Mouse (Mus musculus) limb, embryonic 11.5 days (tissue): ENCODE results near the gene Tbx3. TPM values are rescaled to one million over a fixed set of nuclear protein-coding genes. Genes with fewer than 3 reads are reported as not detected.

Experiments used
- ATAC-seq: fragments of 200-750 bp; cut with Nextera tagmentation; 2 replicates; pipeline ENCODE4 v1.8.0; 2017; ENCODE audit warnings: low read depth; ENCODE audit not compliant: insufficient number of reproducible peaks, low FRiP score, low TSS enrichment
- DNase-seq: peaks from one replicate; pipeline ENCODE4 v3.0.0-alpha.2; 2015; ENCODE audit warnings: low spot score
- H3K27ac ChIP-seq: fragments of 300-500 bp; sonication (generic); replicated peaks from 2 replicates; pipeline ENCODE4 v1.5.1; 2014; ENCODE audit warnings: low read depth, mild to moderate bottlenecking, low read length
- H3K27me3 ChIP-seq: fragments of 300-500 bp; sonication (generic); 2 replicates; pipeline ENCODE4 v1.6.1; 2014; ENCODE audit warnings: mild to moderate bottlenecking, low read length, mixed read lengths; ENCODE audit not compliant: control insufficient read depth, insufficient read depth
- H3K36me3 ChIP-seq: fragments of 300-500 bp; sonication (generic); 2 replicates; pipeline ENCODE4 v1.6.1; 2014; ENCODE audit warnings: mild to moderate bottlenecking, low read length, moderate library complexity, mixed read lengths; ENCODE audit not compliant: control insufficient read depth, insufficient read depth
- H3K4me1 ChIP-seq: fragments of 300-500 bp; sonication (generic); 2 replicates; pipeline ENCODE4 v1.6.1; 2014; ENCODE audit warnings: low read length, mixed read lengths; ENCODE audit not compliant: control insufficient read depth, insufficient read depth
- H3K4me2 ChIP-seq: fragments of 300-500 bp; sonication (generic); 2 replicates; pipeline ENCODE4 v1.6.1; 2014; ENCODE audit warnings: low read depth, mild to moderate bottlenecking, moderate library complexity; ENCODE audit not compliant: severe bottlenecking
- H3K4me3 ChIP-seq: fragments of 300-500 bp; sonication (generic); 2 replicates; pipeline ENCODE4 v1.5.1; 2014; ENCODE audit warnings: low read depth, low read length
- H3K9ac ChIP-seq: fragments of 300-500 bp; sonication (generic); 2 replicates; pipeline ENCODE4 v1.6.1; 2014; ENCODE audit warnings: mild to moderate bottlenecking, low read length
- H3K9me3 ChIP-seq: fragments of 300-500 bp; sonication (generic); 2 replicates; pipeline ENCODE4 v1.6.1; 2016; ENCODE audit warnings: low read length; ENCODE audit not compliant: control insufficient read depth
- WGBS: fragments of 180-500 bp; shearing (Covaris S2); extraction: QIAGEN DNeasy Blood & Tissue Kit; methylation state at CpG from one replicate; pipeline ENCODE4 v1.1.7; 2014; 5-methylcytosine and 5-hydroxymethylcytosine counted together
- polyA plus RNA-seq: library from polyadenylated mRNA; unstranded; fragments of >200 nt; fragmentation: Nextera tagmentation; extraction: Ambion mirVana; gene quantifications from 2 replicates; pipeline ENCODE4 v1.2.1, GENCODE M21; 2014

Gene Tbx3
- polyA plus RNA-seq, 1 experiment from 2014 or later = 42.6 TPM

DNA sequence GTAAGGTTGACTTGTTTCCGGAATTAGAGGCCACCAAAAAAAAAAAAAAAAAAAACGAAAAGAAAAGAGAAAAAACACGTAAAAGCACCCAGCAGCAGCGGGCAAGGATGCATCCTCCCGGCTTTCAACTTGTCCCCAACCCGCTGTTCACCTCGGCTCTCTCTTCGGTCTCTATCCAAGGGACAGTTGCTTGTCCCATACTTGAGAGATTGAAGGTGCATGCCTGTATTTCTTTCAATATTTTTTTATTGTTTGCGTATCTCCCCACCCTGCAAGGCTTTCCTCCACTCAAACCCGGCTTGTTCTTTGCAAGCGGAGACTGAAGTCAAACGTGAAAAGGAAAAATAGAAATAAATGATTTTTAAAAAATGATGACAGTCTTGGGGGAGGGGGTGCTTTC, 7.7 kb upstream of the Tbx3 start:
- Histone ChIP-seq H3K27me3 (peaks cover 89% of the 10 kb centered on the region), H3K4me2 (peak overlapping the region; percentile 10; the same call in 1 of the 2 replicates), H3K9ac (no peak overlapping the region), H3K36me3 (no peaks in the 10 kb centered on the region), H3K27ac (no peak overlapping the region), H3K4me3 (no peak overlapping the region), H3K9me3 (no peaks in the 10 kb centered on the region), H3K4me1 (peaks cover 7% of the 10 kb centered on the region; the same call in 1 of the 2 replicates)
- ATAC-seq (no peak), DNase-seq (peak; percentile 46)
- WGBS = 1% methylated on average over 12 of the region's 12 CpGs

DNA sequence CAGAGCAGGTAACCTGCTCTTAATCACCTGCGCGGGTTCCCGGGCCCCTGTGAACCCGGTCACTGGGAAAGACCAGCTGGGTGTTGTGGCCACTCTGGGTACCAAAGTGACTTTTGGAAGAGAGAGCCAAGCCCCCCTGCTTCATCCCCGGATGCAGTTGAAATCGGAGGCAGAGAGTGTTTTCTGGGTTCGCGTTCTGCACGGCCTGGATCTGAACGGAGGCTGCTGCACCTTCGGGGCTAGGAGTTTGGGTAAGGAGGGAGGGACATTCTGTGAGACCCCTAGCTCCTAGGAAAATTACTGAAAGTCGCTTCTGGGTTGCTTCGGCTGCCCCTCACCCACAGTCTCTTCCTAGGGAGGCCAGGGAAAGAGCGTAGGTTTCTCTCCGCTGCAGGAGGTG, 7.2 kb upstream of the Tbx3 start:
- Histone ChIP-seq H3K4me1 (peaks cover 11% of the 10 kb centered on the region), H3K9me3 (no peaks in the 10 kb centered on the region), H3K27me3 (peaks cover 88% of the 10 kb centered on the region), H3K36me3 (no peaks in the 10 kb centered on the region), H3K4me3 (no peak overlapping the region), H3K9ac (no peak overlapping the region), H3K4me2 (peak overlapping the region; percentile 24), H3K27ac (no peak overlapping the region)
- DNase-seq (peak; percentile 59), ATAC-seq (no peak)
- WGBS = 2% methylated on average over 15 of the region's 15 CpGs

DNA sequence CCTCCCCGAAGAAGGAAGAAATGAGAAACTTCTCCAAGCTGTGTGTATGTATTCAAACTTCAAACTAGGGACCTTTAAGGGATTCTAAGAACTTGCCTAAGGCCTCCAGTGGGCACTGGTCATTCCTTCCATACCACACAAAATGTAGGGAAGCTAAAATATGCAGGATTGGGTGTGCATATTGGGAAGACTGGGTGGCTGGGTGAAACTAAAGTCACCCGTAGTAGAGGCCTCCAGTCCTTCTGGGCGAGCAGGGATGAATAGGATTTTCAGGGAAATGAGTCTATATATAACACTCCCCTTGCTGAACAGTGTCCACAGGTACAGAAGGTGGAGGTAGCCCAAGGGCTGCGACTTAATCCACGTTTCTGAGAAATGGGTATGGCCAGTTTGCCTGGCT, 6.7 kb upstream of the Tbx3 start:
- Histone ChIP-seq H3K27ac (no peak overlapping the region), H3K4me3 (no peak overlapping the region), H3K9me3 (no peaks in the 10 kb centered on the region), H3K27me3 (peaks cover 88% of the 10 kb centered on the region), H3K4me1 (peaks cover 16% of the 10 kb centered on the region), H3K36me3 (no peaks in the 10 kb centered on the region), H3K9ac (no peak overlapping the region), H3K4me2 (no peak overlapping the region)
- peak; percentile 31 for DNase-seq
- ATAC-seq = no peak
- 20% methylated on average over 5 of the region's 5 CpGs for WGBS

GRCm38 (mm10) chr5:119665739-119666138, 4.7 kb upstream of the Tbx3 start:
- 17% methylated on average over 6 of the region's 6 CpGs for WGBS
- H3K9ac ChIP-seq = no peak overlapping the region
- no peak overlapping the region for H3K4me2 ChIP-seq

GRCm38 (mm10) chr5:119667356-119667940, 3.0 kb upstream of the Tbx3 start:
- Histone ChIP-seq H3K4me1 (peaks cover 26% of the 10 kb centered on the region), H3K9ac (peak overlapping the region; percentile 37), H3K27ac (no peak overlapping the region), H3K27me3 (peaks cover 78% of the 10 kb centered on the region), H3K4me2 (no peak overlapping the region; the same call in 1 of the 2 replicates), H3K36me3 (no peaks in the 10 kb centered on the region), H3K4me3 (no peak overlapping the region), H3K9me3 (no peaks in the 10 kb centered on the region)
- DNase-seq (peak; percentile 50), ATAC-seq (no peak)
- 7% methylated on average over 13 of the region's 13 CpGs for WGBS

More at GRCm38 (mm10) chr5:119665739-119666138, 4.7 kb upstream of the Tbx3 start:
- ATAC-seq (no peak), DNase-seq (no peak)
- Histone ChIP-seq H3K9me3 (no peaks in the 10 kb centered on the region), H3K4me1 (peaks cover 28% of the 10 kb centered on the region), H3K4me3 (no peak overlapping the region), H3K27me3 (peaks cover 83% of the 10 kb centered on the region), H3K27ac (no peak overlapping the region), H3K36me3 (no peaks in the 10 kb centered on the region)

- DNase-seq (peak; percentile 64), ATAC-seq (no peak)
- WGBS = under 1% methylated on average over 33 of the region's 34 CpGs
- no peaks in the 10 kb centered on the region for H3K36me3 ChIP-seq
- peak overlapping the region; percentile 66 for H3K4me3 ChIP-seq
- H3K4me2 ChIP-seq = peak overlapping the region; percentile 68
- H3K27me3 ChIP-seq = peaks cover 73% of the 10 kb centered on the region
- H3K9me3 ChIP-seq = no peaks in the 10 kb centered on the region
- H3K27ac ChIP-seq = peak overlapping the region; percentile 91
- H3K4me1 ChIP-seq = peaks cover 25% of the 10 kb centered on the region
- peak overlapping the region; percentile 53 for H3K9ac ChIP-seq
These were observed 2.1 kb upstream of the Tbx3 start for GRCm38 (mm10) chr5:119668191-119668912.

- H3K4me1 ChIP-seq = peaks cover 25% of the 10 kb centered on the region
- H3K36me3 ChIP-seq = no peaks in the 10 kb centered on the region
- peak overlapping the region; percentile 68 for H3K4me2 ChIP-seq
- no peaks in the 10 kb centered on the region for H3K9me3 ChIP-seq
- H3K9ac ChIP-seq = peak overlapping the region; percentile 53
- H3K27me3 ChIP-seq = peaks cover 67% of the 10 kb centered on the region
- peak overlapping the region; percentile 66 for H3K4me3 ChIP-seq
- 3% methylated on average over 14 of the region's 18 CpGs for WGBS
- peak overlapping the region; percentile 91 for H3K27ac ChIP-seq
- DNase-seq = peak; percentile 62
- no peak for ATAC-seq
These were observed 1.5 kb upstream of the Tbx3 start for GRCm38 (mm10) chr5:119668913-119669411.

GRCm38 (mm10) chr5:119669741-119670565, 516 bp upstream of the Tbx3 start:
- H3K27me3 ChIP-seq = peaks cover 65% of the 10 kb centered on the region
- H3K4me1 ChIP-seq = peaks cover 25% of the 10 kb centered on the region
- H3K4me3 ChIP-seq = peak overlapping the region; percentile 66
- H3K9me3 ChIP-seq = no peaks in the 10 kb centered on the region
- H3K4me2 ChIP-seq = peak overlapping the region; percentile 68
- peak overlapping the region; percentile 50 for H3K9ac ChIP-seq
- H3K36me3 ChIP-seq = no peaks in the 10 kb centered on the region
- DNase-seq (peak; percentile 66), ATAC-seq (0 out of 2 replicates have a peak, but pooled peaks have one; percentile 1)
- 1% methylated on average over 59 of the region's 61 CpGs for WGBS
- peak overlapping the region; percentile 91 for H3K27ac ChIP-seq
